Mouse (Mus musculus) ovary, postnatal 14 days (tissue): ENCODE data around the gene Mlip.
"Not testable (repeated sequence)": the region's sequence is repeated elsewhere in the genome, so short reads cannot be mapped to it uniquely, and the experiment has no call there.

Source experiments
- DNase-seq: peaks from one replicate; pipeline ENCODE4 v3.0.0; 2022; ENCODE audit warnings: low spot score

Gene Mlip

DNA sequence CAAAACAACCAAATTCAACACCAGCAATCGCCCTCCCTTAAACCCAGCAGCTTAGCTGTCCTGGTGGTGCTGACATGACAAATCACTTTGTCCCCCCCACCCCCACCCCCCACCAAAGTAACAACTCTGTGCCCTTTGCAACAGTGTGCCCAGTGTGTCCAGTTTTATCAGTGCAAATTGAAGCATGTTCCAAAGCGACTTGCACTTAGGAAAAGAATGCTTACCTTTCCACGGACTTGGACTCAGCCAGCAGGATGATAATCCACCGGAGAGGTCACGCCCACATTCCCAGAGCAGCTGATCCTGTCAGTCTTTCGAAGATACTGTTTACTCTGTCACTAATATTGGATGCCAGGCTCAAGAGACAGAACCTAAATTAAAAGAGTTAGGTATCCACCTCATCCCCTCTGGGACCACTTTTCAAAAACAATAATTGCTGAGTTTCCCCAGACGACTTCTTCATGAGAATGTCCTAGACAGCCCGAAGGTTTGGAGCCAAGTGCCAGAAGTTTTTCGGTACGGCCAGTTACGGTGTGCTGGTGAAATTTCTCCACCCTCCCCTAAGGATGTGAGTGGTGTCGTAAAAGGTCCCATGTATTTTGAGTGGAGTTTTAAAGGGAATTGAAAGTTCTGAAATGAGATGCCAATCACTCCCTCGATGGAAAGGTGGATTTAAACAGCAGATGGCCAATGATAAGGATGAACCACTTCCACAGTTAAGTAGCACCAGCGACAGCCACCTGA is at the start of gene Mlip:
Gene Mlip, minus strand, starts transcription at position 538 of the 744 bp plus-strand sequence.
- no peak for DNase-seq

DNA sequence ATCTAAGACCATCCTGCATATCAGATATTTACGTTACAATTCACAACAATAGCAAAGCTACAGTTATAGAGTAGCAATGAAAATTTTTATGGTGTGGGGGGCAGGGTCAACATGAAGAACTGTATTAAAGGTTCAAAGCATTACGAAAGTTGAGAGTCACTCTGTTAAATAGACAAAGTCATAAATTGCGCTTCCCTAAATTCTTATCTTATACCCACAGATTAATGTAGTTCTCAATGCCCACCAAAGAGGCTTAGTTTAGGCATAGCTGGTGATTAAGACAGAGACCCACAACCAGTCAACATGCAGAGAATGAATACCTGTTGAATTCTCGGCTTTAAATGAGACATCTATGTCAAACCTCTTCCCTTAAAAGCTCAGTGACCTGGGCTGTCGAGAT is 47.0 kb upstream of the Mlip start:
- no peak for DNase-seq

DNA sequence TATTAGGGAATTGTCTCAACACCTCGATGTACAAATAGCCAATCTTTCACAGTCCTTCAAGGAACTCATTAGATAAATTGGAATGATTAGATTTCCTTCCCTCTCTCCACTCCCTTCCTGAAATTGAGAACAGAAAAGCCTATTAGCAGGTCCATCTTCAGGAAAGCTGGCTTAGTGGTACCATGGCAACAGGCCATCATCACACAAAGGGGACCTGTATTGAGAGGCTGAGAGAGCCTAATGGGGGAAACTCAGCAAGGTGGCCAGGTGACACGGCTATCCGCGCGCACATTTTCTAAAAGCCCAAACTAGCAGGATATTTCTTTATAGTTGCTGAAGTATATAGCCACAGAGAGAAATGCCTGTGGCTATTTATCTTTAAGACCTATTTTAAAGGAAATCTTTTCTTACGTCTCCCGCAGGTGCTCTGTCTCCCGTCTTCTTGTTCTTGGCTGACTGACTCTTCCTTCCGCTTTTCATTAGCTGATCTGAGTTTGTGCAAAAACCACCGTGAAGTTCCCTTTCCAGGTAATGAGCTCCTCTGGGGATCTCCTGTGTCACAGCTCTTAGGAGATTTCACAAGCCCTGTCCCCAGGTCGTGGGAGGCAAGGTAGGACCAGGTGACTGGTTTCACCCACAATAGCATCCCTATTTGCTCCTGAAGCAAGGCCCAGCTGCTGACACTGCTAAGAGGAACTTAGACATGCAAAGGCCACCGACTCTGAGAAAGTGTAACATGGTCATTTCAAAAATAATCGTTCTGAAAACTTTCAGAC is 46.3 kb upstream of the Mlip start:
- DNase-seq = no peak

DNA sequence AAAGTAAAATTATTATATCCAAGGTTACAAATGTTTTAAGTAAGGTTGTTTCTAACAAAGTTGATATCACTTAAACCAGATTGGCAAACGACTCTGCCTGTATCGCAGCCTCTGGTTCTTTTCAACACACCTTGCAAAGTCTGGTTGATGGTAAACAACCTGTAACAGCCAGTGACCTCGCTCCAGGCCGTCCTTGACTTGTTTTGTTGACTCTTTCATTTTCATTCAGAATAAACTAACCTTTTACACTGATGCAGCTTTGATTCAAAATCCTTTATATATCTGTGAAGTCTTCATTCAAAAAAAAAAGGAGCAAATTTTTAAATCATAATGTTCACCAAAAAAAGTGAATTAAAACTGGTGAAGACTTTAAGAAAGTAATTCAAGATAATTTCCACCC is 44.3 kb upstream of the Mlip start:
- no peak for DNase-seq

DNA sequence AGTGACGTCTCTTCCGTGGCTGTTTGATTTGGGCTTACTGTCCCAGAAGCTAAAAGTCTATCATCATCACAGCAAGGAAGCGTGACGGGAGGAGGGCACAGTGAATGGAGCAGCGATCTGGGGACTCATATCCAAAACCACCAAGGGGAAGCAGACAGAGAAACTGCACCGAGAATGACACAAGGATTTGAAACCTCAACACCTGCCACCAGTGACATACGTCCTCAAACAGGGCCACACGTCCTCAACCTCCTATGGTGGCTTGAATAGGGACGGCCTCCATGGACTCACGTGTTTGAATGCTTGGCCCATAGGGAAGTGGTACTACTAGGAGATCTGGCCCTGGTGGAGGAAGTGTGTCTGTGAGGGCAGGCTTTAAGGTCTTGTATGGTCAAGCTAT is 38.5 kb upstream of the Mlip start:
- DNase-seq = no peak

DNA sequence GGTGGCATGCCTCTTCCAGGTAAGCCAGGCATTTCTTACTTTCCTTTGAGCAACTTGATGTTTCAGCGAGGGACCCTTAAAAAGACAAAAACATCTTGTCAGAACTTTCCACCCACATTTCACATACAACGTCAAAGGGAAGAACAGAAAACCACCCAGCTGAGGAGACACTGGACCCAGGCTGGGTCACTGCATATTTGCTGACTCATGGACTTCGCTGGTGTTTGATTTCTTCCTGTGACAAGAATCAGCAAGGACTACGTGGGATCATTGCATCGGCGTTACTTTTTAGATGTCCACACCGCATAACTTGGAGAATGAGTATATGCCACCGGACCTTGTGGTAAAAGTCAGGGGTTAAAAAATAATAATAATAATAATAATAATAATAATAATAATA is 36.2 kb upstream of the Mlip start:
- no peak for DNase-seq

DNA sequence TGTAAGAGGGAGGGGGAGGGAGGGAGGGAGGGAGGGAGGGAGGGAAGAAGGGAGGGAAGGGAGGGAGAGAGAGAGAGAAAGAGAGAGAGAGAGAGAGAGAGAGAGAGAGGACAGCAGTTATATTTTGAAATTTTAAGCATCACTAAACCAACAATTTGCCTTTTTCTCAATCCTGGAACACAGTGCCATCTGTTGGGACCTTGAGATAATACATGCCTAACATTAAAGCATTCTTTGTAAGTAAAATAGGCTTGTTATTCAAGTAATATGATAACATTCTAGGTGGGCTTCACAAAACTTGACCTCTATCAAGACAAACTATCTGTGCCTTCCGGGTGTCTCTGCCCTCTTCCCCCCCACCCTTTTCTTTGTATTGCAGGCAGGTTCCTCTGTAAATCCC is 34.0 kb upstream of the Mlip start:
- no peak for DNase-seq

DNA sequence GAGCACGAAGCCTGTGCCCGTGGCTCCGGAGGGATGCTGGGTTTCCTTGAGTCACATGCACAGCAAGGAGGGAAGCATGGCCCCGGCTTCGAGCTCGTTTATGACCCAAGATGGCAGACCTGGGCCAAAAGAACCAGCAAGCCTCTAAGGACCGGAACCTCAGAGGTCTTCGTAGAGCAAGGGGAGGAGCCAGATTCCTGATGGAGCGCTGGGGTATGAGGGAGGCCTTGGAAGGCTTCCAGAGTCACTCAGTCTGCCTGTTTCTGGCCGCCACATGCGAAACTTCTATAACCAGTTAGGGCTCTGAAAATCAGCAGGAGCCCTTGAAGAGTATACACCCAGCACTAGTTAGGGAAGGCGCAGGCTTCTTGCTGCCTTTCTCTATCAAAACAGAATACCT is 32.8 kb upstream of the Mlip start:
- DNase-seq = no peak

DNA sequence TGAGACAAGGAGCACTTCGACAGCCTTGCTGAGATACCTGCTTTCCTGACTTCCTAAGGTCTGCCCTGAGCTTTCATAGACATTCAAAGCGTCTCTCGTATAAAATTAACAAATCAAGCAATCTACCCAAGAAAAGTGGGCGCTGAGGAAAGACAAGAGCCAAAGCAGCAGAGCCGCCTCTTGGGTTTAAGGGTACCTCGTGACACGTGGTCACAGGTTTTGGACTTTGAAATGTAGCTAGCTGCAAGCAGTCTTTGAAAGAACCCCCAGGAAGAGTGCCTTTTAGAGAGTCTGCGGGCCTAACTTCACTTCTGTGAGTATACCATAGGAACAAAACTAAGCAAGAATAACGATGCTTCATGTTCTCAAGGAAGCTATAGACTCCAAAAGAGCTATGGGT is 31.9 kb upstream of the Mlip start:
- no peak for DNase-seq

DNA sequence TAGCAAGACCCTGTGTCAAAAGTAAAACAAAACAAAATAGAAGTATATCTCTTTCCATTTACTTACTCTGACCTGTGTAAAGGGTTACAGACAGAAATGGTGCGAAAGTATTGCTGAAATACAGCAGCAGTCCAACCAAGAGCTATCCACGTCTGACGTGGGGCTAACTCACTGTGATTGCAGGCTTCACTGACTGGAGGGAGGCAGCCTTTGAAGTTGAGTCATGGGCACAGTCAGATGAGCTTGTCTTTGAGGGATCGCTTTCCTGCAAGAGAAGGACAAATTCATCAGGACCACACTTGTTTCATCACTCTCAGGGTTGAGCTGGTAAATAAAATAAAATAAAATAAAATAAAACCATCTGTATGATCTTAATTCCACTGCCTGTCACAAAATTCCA is 31.2 kb upstream of the Mlip start:
- DNase-seq = no peak

DNA sequence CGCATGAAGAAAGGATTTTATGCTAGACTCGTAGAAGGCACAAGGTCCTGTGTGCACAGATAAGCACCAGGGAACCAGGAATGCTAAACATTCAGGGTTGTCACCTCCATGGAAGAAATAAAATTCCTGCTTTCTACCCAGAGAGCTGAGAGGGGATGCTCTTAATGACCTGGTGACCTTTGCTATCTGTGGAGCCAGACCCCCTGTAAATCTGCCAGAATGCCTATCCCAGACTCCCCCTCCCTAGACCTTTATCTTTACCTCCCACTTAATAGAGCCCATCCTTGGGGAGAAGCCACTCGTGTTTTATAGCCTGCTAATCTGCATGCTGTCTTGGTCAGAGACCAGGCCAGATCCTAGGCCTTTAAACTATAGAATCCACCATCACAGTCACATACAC is 29.7 kb upstream of the Mlip start:
- no peak for DNase-seq

DNA sequence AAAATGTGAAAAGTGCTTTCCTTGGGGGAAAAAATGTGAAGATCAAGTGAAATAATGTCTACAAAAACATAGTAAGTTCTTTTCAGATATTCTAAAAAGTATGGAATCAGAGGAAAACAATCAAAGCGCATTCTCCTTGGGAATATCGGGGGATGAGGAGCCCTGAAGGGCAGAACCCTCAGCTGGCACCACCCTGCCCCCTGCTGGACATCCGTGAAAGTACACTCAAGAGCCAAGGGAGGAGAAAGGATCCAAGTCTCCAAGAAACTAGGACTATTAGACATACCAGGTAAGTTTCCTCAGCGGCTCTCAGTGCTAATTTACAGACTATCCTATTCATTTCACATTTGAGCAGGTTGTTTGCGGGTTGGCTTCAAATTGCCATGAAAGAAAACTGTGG is 28.8 kb upstream of the Mlip start:
- DNase-seq = peak; percentile 76

DNA sequence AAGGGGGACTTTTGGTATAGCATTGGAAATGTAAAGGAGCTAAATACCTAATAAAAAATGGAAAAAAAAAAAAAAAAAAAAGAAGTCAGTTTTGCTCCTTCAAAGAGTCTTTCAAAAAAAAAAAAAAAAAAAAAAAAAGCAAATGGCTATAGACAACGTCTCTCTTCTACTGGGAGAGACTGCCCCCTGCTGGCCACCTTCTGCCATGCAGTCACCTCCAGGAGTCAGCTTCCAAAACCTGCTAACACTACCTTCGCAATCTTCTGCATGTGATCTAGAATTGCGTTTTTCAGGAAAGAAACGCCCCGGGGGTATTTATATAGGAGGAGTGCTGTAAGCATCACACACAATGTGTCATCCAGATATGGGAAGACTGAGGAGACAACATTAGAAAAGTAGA is 26.9 kb upstream of the Mlip start:
- peak; percentile 55 for DNase-seq

DNA sequence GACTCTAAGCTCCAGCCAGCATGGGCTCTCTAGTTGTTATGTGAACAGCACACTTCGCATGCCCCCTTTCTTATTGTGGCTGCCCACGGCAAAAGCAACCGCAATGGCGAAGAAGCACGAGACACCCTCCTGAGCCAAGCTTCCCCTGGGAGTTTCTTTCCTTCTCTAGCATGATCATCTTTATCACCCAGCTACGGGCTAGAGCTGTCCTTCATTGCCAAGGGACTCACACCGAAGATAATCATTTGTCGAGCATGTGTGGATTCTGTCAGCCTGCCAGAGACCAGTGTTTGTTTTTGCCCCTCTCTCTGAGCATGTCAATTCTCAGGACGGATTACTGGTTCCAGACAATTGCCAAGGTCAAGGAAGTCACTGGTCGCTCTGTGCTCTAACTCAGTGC is 24.9 kb upstream of the Mlip start:
- no peak for DNase-seq

DNA sequence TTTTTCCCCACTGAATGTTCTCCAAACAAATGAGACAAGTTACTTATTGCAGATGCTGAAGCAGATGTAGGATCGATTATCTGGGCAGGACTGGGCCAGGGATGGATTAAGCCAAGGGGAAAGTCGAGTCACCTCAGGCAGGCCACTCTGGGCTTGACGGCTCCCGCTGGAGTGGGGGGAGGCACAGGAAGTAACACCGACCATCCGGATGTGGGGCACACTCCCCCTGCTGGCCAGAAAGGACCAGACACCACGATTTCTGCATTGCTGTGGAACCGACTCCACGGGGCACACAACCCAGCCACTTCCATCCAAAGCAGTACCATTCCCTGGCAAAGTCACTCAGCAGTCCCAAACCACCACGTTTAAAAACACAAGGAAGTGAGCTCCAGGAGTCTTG is 24.3 kb upstream of the Mlip start:
- DNase-seq = peak; percentile 25

DNA sequence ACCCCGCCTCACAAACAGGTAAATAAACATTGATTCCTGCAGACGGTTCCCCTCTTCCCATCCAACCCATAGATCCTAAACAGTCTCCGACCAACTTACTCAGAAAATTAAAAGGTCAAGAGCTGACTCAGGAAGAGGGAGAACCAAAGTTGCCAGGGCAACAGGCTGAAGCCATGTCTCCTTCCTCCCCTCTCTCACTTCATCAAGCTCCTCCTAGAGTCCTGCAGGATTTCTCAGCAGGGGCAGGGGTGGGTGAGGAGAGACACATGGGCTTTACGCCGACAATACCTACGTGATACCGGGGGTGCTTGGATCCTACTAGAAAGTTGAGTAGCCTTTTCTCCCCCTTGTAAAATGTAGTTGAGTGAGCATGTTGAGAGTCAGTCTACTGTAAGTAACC is 23.8 kb upstream of the Mlip start:
- DNase-seq = no peak

DNA sequence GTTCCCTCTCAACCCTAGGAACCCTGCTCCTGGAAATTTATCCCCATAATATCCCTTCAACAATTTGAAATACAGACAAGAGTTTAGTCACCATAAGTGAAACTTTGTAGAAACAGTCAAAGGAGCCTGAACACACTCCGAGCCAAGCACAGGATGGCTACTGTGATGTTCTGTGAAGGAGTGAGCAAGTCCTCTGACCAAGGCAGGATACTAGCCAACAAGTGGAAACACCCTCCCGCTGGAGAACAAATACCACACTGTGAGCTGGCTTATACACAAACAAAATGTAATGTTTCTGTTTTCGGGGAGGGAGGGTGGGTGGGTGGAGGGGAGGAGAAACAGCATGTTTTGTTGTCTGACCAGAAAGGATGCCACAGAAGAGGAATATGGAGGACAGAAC is 17.9 kb upstream of the Mlip start:
- DNase-seq = no peak

DNA sequence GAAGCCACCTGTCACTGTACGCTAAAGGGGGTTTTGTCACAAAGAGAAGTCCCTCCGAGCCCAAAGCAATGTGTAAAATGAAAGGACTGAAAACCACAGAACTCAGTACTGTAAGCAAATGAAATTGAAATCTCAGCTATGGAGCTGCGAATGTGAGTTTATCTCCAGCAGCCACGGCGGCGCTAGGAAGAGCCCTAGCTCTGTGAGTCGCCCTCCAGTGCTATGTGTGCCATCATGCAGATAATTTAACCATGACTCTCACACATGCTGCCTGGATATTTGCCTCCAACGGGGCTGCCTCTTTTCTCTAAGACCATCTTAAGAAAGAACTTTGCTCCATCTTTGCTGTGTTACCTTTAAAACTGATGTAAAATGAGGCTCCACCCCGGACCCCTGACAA is 16.5 kb upstream of the Mlip start:
- no peak for DNase-seq

DNA sequence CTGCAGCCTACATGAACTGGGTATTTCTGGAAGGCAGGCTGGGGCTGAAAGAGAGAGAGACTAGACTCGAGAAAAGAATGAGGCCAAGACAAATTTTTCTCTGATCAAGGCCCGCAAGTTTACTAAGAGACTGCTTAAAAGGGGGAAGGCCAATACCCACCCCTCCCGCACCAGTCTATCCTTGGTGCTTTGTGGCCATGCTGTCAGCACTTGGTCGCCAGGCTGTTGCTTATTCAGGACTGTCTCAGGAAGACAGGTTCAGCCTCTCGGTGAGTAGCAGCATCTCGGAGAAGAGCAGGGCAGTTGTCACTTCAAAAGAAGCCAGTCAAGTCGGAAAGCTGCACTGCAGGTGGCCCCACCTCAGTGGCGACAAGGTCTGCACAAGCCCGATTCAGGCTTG is 11.9 kb upstream of the Mlip start:
- DNase-seq = not testable (repeated sequence)

DNA sequence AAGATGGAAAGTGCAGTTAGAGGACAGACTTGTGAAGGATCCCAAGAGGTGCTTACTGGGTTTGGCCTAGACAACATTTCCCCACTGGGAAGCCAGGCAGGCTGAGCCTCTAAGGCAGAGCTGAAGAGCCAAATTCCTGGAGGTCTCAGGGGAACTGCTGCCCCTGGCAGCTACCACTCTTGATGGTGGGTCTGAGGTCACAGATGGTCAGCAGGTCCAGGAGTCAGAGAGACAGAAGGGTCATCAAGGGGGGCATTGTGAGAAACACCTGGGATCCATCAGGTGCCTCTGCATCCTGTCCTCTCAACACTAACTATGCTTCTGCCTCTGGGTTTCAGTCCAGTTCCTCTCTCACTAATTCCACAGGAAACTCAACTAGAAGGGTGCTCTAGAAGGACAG is 10.1 kb upstream of the Mlip start:
- DNase-seq = no peak

DNA sequence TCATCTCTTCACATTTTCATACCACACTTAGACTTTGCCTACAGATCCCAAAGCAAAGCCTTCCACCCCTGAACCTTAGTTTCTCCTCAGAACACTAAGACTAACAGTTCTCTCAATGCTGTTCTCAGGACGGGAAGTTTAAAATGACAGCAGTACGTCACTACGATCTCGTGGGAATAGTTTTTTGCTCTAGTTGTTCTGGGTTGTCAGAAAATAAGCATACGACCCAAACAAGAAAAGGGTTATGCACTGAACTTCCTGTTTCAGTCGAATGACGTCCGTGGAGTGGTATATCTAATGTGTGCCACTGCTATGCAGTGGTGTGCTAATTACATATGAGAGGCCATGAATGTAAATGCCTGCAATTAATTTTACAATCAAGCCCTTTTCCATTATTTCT is 7.9 kb upstream of the Mlip start:
- no peak for DNase-seq

DNA sequence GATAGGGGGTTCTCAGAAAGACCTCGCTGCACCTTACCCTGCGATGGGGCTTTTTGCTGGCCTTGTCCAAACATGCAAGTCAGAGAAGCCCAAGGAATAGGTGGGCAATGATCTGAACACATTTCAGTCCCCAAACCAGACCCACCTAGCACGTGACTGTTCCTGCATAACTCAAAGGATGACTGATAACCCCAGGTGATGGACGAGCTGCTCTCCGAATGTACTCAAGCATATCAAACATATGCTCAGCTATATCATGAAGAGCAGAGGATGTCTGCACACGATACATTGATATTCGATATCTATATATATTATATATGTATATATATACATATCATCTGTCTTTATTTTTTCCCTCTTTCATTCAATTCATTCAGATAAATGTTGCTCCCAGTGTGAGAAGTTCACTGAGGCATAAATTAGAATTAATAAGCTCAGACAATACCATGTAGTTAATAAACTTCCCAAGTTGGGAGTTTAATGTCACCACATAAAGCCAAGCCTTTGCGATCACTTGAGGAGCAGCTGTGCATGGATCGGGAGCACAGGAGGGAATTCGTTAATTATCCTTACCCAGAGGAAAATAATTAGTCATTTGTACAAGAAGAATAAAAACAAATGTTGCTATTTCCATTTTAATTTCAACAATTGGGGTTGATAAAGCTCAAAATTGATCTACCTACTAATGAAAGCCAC is 6.7 kb upstream of the Mlip start:
- DNase-seq = no peak

DNA sequence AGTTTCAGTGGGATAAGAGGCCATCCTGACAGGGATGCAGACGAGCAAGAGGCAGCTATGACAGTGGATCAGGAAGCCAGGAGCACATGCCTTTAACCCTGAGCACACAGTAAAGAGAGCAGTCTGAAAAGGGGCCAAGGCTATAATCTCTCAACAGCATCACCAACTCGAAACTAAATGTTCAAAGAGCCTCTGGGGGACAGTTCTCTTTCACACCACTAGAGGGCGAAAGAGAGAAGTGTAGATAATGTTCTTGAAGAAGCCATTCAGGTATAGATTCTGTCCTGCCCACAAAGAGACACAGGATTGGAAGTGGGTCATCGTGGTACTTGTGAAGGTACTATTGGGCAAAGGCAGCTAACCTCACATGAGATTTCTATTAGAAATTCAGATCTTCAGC is 1.2 kb upstream of the Mlip start:
- DNase-seq = no peak
